Mouse (Mus musculus) T-helper 1 cell (primary cell): ENCODE data around the gene Prrx2.

ENCODE experiments used
- in situ Hi-C: fragments of 300-600 bp; cut with MboI, MseI; formaldehyde crosslinking; loops from one replicate; pipeline ENCODE4 v1.15.1; 2025; ENCODE audit warnings: high pct_unique_total_duplicates

Gene Prrx2

DNA sequence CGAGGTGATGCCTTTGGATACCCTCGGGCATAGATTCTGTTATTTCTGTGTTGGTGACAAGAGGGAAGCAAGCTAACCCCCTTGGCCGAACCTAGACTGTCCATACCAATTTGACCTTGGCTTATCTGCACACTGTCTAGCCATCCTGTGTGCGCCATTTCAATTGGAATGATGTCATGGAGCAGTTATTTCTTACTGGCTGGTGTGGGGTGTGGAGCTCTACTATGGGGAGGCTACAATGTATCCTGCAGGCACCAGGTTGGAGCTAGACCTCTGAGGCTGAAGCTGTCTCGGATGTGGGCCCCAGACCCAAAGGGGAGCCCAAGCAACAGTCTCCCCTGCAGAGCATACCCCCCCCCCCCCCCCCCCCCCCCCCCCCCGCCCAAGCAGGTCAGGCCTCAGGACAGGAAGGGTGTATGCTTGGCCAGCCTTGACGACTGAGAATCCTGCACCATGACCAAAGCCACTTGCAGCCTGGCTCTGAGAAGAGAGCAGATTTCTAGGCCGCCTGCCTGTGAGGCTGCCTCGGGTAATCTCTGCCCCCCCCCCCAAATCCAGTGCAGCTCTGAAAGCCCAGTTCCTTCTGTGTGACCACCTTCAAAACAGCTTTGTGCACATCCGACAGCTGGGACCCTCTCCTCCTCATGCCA is at the start of gene Prrx2:
Gene Prrx2, plus strand, starts transcription at position 600 of the 650 bp plus-strand sequence.
- in situ Hi-C loops, result no loop called here

DNA sequence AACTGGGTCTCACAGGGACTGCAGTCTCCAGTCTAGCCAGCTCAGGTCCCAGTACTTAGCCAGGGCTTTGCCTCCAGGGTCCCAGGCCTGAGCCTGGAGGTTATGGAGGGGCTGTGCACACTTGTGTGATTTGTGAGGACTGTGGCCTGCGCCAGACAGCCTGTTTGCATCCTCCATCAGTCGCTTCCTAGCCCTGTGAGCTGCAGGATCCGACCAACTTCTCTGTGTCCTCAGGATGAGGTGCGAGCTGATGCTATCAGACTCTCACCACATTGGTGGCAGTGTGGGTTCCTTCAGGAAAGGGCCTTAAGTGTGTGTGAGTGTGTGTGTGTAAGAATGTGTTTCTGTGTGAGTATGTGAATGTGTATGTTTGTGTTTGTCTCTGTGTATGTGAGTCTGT is 47.3 kb upstream of the Prrx2 start:
- in situ Hi-C loops, result no loop called here

DNA sequence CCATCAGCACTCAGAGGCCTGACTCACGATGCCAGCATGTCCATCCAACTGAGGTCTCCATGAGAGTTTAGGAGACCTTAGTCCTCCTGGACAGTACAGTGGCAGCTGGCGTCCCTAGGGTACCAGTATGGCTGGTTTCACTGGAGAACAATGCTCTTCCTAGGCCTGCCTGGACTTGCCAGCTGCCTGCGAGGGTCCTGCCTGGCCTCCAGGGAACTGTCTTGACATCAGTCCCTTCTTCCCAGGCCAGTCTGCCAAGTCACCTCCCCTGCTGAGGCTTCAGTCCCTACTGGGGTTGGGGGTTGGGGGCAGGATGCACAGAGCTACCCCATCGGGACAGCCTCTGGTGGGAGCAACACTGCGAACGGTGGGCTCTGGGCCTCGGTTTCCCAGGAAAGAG is 42.7 kb upstream of the Prrx2 start:
- in situ Hi-C loops, result loop anchor here (5.0 kb wide), 1 partner anchor 355 kb away; no protein-coding TSS in a partner anchor

DNA sequence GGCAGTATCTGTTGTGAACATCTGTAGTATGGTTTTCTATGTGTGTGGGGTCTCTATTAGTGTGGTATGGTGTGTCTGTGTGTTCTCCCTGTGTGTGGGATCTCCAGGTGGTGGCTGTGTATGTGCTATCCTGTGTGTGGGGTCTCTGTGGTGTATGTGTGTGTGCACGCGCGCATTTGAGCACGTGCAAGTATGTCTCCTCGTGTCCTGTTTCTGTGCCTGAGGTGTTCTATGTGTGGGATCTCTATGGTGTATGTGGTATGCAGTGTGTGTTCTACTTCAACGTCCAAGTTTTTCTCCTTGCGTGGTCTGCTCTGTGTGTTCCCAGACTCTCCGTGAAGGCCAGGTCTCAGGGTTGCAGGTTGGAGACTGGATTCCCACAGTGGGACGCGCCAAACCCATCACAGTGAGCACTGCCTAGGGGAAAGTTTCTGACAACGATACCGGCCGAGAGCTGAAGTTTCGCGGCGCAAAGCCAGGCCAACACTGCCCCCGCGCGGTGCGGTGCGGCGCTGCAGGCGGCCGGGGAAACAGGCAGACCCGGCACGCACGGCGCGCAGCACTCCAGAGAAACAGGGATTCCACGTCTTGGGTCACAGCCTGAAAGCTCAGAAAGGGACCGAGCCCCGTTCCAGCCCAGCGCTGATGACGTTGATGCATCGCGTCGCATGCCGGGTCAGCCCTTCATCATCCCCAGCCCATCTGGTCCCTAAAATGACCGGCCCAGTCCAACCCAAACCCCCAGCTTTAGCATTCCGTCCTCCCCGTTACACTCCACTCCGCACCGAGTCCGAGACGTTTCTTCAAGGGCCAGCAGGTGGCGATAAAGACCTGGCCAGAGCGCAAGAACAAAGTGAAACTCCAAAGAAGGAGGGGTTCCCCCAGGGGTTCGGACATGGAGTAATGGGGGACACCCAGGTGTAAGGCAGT is 40.3 kb upstream of the Prrx2 start:
- in situ Hi-C loops, result loop anchor here (5.0 kb wide), 1 partner anchor 357 kb away; no protein-coding TSS in a partner anchor

DNA sequence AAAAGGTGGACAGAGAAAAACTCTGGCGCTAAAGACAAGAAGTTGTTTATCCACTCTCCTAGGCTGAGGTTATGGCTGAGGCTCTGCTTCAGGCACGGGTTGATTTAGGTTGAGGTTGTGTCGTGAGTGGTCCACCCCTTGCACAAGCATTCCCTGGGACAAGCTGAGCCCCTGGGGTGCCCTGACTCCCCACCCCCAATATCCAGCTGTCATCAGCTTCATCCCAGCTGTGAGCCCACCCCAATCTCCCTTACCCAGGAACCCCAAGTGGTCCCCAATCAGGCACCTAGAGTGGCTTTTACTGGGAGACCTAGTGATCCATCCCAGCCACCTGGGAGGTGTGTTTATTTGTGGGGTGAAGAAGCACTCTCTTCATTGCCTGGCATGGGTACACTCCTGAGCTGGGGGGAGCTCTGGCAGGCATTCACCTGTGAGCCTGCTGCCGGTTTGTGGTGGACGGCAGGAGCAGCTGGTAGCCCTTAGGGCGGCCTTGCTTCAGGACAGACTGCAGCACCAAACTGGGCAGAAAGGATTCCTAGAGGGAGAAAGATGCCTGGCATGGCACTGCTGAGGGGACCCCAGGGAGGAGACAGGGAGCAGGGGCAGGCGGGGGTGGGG is 39.4 kb upstream of the Prrx2 start:
- in situ Hi-C loops, result no loop called here

DNA sequence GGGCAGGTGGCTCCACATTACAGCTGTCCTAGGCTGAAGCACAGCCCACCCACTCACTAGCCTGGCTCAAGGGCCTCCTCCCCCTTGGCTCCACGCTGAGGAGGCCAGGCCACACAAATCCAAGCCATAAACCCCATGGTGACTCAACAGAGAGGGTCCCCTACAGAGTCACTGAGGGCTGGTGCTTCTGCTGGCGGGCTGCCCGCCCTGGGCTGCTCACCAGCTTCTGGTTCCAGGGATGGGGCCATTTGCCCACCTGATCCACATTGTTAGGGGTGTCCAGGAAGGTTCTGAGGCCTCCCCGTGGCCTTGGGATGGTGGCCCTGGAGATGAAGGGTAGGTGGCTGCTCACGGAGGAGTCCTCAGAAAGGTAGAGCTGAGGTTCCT is 38.9 kb upstream of the Prrx2 start:
- in situ Hi-C loops, result no loop called here

DNA sequence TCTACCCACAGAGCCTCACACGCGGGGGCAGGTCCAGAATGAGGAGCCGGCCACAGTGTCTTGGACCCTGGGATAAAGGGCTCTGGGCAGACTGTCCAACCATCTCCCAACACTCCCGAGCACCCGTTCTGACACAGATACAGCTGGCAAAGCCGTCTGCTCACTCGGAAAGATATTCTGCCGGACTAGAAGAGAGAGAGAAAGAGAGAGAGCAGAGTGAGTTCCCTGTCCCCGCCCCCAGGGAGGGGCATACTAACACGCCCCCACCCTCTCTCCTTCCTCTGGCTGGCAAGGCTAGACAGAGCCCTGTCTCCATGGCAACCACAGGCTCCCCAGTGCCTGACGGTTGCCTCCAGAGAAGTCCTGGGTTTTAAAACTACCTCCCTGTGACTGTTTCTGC is 38.4 kb upstream of the Prrx2 start:
- in situ Hi-C loops, result no loop called here

DNA sequence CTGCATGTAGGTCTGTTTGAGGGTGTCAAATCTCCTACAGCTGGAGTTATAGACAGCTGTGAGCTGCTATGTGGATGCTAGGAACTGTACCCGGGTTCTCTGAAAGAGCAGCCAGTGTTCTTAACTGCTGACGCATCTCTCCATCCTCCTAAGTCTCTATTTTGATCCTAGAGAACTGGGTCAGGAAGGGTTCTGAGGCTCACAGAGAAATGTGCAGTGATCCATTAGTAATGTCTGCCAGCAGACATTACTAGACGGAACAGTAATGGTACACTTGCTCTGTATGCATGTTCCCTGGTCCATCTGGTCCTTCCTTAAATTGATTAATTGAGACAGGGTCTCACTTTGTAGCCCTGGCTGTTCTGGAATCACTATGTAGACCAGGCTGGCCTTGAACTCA is 35.3 kb upstream of the Prrx2 start:
- in situ Hi-C loops, result no loop called here

DNA sequence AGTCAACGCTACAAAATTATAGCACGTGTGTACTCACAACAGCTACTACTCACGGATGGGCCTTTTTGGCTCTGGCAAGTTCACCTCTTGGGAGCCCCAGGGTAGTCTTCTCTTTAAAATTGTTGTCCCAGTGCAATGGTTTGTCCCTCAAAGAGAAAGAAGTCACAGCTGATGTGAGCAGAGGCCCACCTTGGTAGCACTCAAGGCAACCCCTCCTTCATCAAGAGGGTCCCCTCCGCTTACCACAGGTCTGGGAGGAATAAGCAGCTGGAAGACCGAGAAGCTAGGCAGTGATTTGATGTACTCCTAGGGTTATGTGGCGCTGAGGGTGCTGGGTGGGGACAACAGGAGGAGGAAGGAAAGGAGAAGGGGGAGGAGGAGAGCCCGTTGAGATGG is 34.1 kb upstream of the Prrx2 start:
- in situ Hi-C loops, result loop anchor here (25.0 kb wide), 1 partner anchor 1163 kb away; no protein-coding TSS in a partner anchor

DNA sequence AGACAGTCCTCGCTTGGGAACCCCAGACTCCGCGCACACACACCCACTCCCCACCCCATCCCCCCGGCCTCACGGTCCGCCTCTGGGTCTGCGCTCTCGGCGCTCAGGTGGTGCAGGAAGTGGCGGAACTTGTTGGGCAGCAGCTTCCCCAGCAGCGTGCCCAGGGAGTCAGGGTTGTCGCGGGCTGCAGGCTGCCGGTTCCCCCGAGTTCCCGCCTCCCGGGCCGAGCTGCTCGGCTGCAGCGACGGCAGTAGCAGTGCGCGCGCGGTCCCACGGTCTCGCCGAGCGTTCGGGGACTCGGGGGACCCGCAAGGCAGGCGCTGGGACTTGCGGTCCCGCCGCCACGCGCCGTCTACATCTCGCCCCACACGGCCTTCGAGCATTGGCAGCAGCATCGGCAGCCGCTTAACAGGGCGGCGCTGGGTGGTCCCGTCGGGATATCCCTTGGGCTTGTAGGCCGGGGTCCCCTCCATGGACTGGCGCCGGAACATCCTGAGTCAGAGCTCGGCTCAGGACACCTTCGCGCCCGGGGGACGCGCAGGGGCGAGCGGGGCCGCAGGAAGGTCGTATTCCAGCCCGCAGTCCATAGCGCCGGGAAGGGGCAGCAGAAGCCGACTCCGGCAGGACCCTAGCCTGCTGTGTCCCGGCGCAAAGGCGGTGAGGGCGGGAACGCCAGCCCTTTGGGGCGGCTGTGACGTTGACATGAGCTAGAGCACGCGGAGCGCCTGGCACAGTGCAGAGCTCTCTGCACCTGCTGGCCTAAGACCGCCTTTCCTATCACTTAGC is 33.5 kb upstream of the Prrx2 start:
- in situ Hi-C loops, result loop anchor here (25.0 kb wide), 1 partner anchor 1164 kb away; no protein-coding TSS in a partner anchor

DNA sequence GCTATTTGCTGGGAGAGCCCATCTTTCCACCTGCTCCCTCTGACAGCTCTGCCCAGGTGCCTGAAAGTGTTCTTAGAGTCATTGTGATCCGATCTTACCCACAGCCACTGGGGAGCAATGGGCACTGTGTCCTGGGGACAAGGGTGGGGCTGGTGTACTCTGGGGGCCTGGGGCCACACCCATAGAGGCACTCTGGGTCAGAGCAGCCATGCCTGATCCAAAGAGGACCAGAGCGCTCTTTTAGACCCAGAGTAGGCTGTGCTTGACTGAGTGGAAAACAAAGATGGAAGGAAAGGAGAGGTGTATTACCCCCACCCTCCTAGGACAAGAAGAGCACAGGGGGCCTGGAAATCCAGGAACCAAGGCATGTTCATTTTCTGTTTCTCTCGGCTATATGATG is 31.2 kb upstream of the Prrx2 start, which contains the start of gene 1700001O22Rik:
Gene 1700001O22Rik, minus strand, starts transcription at position 58 of the 400 bp plus-strand sequence.
- in situ Hi-C loops, result loop anchor here (25.0 kb wide), 1 partner anchor 1166 kb away; no protein-coding TSS in a partner anchor

DNA sequence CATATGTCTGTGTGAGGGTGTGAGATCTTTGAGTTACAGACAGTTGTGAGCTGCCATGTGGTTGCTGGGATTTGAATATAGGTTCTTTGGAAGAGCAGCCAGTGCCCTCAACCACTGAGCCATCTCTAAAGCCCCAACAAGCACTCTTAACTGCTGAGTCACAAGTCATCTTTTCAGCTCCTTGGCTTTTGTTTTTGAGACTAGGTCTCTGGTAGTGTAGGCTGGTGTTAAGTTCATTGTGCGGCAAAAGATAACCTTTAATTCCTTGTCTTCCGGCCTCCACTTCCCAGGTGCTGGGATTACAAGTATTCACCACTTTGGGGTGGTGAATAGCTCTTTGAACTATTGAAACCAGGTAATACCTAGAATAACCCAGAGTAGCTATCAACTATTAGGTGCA is 28.8 kb upstream of the Prrx2 start:
- in situ Hi-C loops, result loop anchor here (25.0 kb wide), 1 partner anchor 1169 kb away; no protein-coding TSS in a partner anchor

DNA sequence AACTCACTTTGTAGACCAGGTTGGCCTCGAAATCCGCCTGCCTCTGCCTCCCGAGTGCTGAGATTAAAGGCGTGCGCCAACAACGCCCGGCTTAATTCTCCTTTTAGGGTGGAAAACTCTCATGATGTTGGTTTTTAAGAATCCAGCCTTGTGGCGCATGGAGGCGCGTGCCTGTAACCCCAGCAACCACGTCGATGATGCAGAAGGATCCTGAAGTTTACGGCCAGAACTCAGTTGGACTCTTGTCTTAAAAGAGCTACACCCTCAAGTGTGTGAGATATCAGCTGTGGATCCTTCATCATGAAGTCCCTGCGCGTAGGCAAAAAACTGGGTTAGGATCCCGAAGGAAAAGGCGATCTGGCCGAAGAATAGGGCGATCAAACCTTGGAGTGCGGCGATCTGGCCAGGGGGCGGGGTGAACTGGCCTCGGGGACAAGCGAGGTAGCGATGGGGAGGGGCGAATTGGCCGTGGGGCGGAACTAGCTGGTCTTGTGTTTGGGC is 27.6 kb upstream of the Prrx2 start:
- in situ Hi-C loops, result loop anchor here (25.0 kb wide), 1 partner anchor 1170 kb away; no protein-coding TSS in a partner anchor

DNA sequence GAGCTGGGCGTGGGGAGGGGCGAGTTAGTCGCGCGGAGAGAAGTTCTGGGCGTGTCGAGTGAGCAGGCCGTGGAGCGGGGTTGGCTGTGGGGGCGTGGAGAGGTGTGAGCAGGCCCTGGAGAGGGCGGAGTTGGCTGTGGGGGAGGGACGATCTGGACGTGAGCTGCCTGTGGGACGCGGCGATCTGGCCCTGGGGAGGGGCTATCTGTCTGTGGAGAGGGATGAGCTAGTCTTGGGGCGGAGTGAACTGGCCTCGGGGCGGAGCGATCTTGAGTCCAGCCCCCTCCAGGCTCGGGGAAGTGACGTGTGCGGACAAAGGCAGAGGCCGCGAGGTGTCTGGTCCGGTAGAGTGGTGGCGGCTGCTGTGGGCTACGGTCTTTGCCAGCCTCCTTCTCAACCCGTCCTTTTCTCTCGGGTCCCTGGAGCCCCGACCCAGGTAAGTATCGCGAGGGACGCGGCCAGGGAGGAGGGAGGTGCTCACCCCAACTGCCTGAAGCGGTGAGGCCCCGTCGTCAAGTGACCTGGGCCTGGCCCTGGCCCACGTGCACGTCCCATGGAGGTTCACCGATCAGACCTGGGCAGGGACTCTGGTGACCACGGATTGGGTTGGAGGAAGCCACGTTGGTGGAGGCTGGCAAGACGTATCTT is 27.0 kb upstream of the Prrx2 start, which contains the start of gene Ntmt1:
Gene Ntmt1, plus strand, starts transcription at position 179 of the 648 bp plus-strand sequence.
- in situ Hi-C loops, result loop anchor here (25.0 kb wide), 1 partner anchor 1170 kb away; no protein-coding TSS in a partner anchor

DNA sequence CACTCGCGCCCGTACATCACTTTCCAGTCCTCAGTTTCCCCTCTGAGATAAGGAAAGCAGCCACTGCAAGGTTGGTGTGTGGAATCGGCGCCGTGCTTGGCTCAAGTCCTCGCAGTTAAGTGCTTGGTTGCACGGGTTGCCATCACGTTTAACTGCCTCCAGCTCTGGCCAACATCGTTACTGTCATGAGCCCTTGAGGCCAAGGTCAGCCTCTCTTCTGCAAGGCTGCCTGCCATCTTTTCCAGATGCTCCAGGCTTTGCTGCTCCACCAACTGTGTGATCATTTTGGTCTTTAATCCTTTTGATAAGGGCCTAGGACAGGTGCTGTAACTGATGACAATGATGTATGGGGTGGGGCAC is 26.5 kb upstream of the Prrx2 start:
- in situ Hi-C loops, result loop anchor here (25.0 kb wide), 1 partner anchor 1171 kb away; no protein-coding TSS in a partner anchor

DNA sequence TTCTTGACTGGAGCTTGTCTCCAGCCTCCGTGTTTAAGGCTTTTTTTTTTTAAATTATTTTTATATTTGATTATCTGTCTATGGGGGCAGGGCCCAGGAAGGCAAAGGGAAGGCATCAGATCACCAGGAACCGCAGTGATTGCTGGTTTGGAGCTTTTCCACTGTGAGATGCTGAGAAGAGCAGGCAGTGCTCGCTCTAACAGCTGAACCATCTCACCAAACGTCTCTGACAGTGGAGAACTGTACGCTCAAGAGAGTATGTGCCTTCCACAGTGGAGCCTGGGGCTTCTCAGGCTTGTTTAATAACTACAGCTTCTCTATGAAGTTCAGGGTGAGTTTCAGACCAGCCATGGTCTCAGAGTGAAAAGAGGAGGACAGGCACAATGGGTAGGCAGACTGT is 25.3 kb upstream of the Prrx2 start:
- in situ Hi-C loops, result loop anchor here (25.0 kb wide), 1 partner anchor 1172 kb away; no protein-coding TSS in a partner anchor

DNA sequence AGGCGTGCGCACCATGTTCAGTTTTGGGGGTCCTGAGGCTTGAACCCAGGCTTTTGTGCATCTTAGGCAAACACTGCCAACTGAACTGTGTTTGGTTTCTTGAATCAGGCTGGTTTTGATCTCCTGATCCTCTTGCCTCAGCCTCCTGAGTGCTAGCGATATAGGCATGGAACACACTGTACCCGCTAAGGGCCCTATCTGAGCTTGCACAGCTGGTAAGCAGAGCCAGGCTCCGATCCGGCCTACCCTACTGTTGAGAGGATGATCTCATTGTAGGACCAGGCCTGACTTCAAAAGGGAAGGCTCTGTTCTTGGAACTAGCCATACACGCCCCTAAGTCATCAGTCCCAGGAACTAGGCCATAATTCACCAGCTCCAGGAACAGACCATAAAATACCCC is 24.2 kb upstream of the Prrx2 start:
- in situ Hi-C loops, result loop anchor here (25.0 kb wide), 1 partner anchor 1173 kb away; no protein-coding TSS in a partner anchor

DNA sequence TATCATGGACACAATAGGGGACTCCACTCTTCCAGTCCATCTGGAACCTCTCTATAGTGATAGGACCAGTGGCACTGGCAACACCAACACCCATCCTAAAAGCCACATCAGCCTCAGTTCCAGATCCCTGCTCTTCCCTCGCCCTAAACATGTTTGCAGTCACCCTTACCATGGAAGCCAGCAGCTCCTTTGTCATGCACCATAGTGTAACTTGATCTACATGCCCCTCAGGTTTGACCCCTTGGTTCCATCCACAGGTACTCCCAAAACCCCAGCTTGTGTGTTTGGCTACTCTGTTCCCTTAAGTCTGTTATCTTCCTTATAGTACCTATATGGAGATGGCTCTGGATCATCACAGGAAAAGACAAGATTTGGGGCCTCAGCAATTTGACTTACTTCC is 18.4 kb upstream of the Prrx2 start:
- in situ Hi-C loops, result loop anchor here (25.0 kb wide), 1 partner anchor 1179 kb away; no protein-coding TSS in a partner anchor

DNA sequence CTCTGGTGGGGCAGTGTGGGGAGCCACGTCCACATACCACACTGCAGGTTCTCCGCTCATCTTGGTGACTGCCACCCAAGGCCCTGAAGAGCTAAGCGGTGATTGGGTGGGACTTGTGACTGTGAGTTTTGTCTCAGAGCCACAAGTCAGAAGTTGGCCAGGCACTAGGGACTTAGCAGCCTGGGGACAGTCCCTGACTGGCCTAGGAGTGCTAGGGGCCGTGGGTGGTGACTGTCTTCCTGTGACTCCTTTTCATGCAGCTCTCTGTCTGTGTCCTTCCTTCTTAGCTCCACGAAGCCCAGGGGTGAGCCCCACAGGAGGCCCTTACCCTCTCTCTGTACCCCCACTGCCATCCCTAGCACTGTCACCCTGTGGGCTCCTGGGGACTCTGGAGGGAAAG is 14.9 kb upstream of the Prrx2 start:
- in situ Hi-C loops, result loop anchor here (10.0 to 25.0 kb wide), 2 partner anchors 885 to 1183 kb away; partner anchors contain the start of gene Gle1

DNA sequence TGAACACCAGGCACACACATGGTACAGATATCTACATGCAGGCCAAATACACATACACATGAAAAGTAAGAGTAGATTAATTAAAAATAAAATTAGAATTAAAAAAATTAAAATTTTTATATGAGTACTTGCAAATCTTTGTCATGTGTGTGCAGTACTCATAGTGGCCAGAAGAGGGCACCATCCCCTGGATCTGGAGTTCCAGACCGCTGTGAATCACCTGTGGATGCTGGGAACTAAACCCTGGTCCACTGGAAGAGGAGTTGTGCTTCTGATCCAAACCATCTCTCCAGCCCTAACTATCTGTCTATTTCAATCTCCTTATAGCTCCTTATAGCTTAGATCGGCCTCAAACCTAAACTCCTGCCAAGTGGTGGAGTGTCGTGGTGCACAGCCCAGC is 13.7 kb upstream of the Prrx2 start:
- in situ Hi-C loops, result loop anchor here (10.0 to 25.0 kb wide), 2 partner anchors 886 to 1184 kb away; partner anchors contain the start of gene Gle1
